In genomic region chr7:125630317-125630716, GRCm38 (mm10) we compare ENCODE assay signal across 11 mouse cellular contexts. TPM values are rescaled to one million over a fixed set of nuclear protein-coding genes. Genes with fewer than 3 reads are reported as not detected.
DNase-seq lines count a peak whose midpoint lies in the region; ATAC-seq and TF ChIP-seq lines count a peak whose summit lies in the region.
"Had no signal": no experiment of that assay in that cellular context is flagged by ENCODE, and none has a peak within 500 bp of the region (broad histone marks: within the 10 kb centered on the region; RNA-seq: fewer than 3 reads in every experiment).

No protein-coding gene starts in this region.

- ATAC-seq in heart, embryonic 15.5 days (replicated peaks; ENCODE audit: insufficient number of reproducible peaks, insufficient read depth, low FRiP score, low read depth): no peak; the same call in 1 of the 2 replicates
- ATAC-seq: hindbrain, postnatal 0 days had no signal

- peaks cover 13% of the 10 kb centered on the region for H3K4me1 ChIP-seq in heart, embryonic 15.5 days (replicated peaks)
- peaks cover 10% of the 10 kb centered on the region; the same call in 1 of the 2 replicates for H3K4me1 ChIP-seq in bone marrow, adult 2 months (ENCODE audit: control insufficient read depth, insufficient read depth, low read length)

- TF ChIP-seq POLR2A in bone marrow, adult 2 months (IDR thresholded peaks at IDR 0.05; ENCODE audit: borderline replicate concordance, control insufficient read depth, low read depth, low read length): peak; percentile 30; the same call in 1 of the 2 replicates

- intact Hi-C loops in left cerebral cortex, postnatal 10 days (cut with DNase I): no loop called here

- WGBS in heart, embryonic 15.5 days: 44% methylated on average over 4 of the region's 4 CpGs
- WGBS in bone marrow, adult 2 months: 0% methylated on average over 4 of the region's 4 CpGs

- H3K9me3 ChIP-seq in heart, embryonic 15.5 days (replicated peaks): peaks cover 4% of the 10 kb centered on the region
- H3K9me3 ChIP-seq: limb, embryonic 15.5 days had no signal

- H3K4me3 ChIP-seq in heart, embryonic 15.5 days: peak overlapping the region; percentile 6; the same call in 1 of the 2 replicates
- H3K4me3 ChIP-seq in bone marrow, adult 2 months (replicated peaks; ENCODE audit: control insufficient read depth, low read depth, low read length): peak overlapping the region; percentile 24
- H3K4me3 ChIP-seq: limb, embryonic 15.5 days had no signal

- 0 out of 2 replicates have a peak overlapping the region, but pooled peaks have one; percentile 7 for H3K4me2 ChIP-seq in heart, embryonic 15.5 days
- H3K4me2 ChIP-seq: limb, embryonic 15.5 days had no signal

- no peak overlapping the region for H3K27ac ChIP-seq in heart, embryonic 15.5 days
- H3K27ac ChIP-seq in bone marrow, adult 2 months (ENCODE audit: control insufficient read depth, insufficient read depth, low read depth, low read length, poor library complexity): peak overlapping the region; percentile 79
- H3K27ac ChIP-seq: hindbrain, postnatal 0 days; limb, embryonic 15.5 days had no signal

- no peaks in the 10 kb centered on the region for H3K36me3 ChIP-seq in heart, embryonic 15.5 days
- H3K36me3 ChIP-seq in splenic B cell, adult 2 months (ENCODE audit: control insufficient read depth, insufficient read depth, low read length, poor library complexity, severe bottlenecking): peaks cover 51% of the 10 kb centered on the region
- H3K36me3 ChIP-seq: limb, embryonic 15.5 days had no signal

- no peaks in the 10 kb centered on the region for H3K27me3 ChIP-seq in heart, embryonic 15.5 days
- H3K27me3 ChIP-seq in splenic B cell, adult 2 months (ENCODE audit: control insufficient read depth, insufficient read depth, low read length, poor library complexity, severe bottlenecking): no peaks in the 10 kb centered on the region
- H3K27me3 ChIP-seq: limb, embryonic 15.5 days had no signal

- no peak for TF ChIP-seq CTCF in bone marrow, adult 2 months (IDR thresholded peaks at IDR 0.05; ENCODE audit: control insufficient read depth, insufficient read depth, low read length)

- H3K9ac ChIP-seq in heart, embryonic 15.5 days: no peak overlapping the region
- H3K9ac ChIP-seq: limb, embryonic 15.5 days had no signal

- DNase-seq in heart, postnatal 4 days: no peak
- peak; percentile 38 for DNase-seq in lung, postnatal 10 days
- peak; percentile 89 for DNase-seq in splenic B cell, adult 2 months (ENCODE audit: low read depth, low spot score)
- DNase-seq in left cerebral cortex, adult 18-20 months (ENCODE audit: low spot score in 2 of 2): no peak
- DNase-seq in adrenal gland, postnatal 10 days: no peak
- DNase-seq in left cerebral cortex, postnatal 10 days (ENCODE audit: extremely low spot score in 1 of 2, low spot score in 2 of 2): no peak

RNA-seq across cellular contexts. Expression of gene Il21r, which starts 27.1 kb away (rescaled TPM):
- 0.20 and 1.1 TPM in 2 replicates for polyA plus RNA-seq in heart, embryonic 15.5 days (2015; fragmentation: Nextera tagmentation; extraction: Ambion mirVana)
- under 1 TPM; 0.50 to 0.69 TPM for total RNA-seq in heart, postnatal 4 days (2021)
- polyA plus RNA-seq in bone marrow, adult 2 months (2011; ENCODE audit: insufficient read depth, insufficient read length, low replicate concordance, missing spikeins): 21.8 and 39.9 TPM in 2 replicates
- 1 to 10 TPM; 1.2 to 1.5 TPM for total RNA-seq in left cerebral cortex, adult 18-20 months (2021)
- 1 to 10 TPM; 2.2 to 2.5 TPM for total RNA-seq in adrenal gland, postnatal 10 days (2021)
- 1 to 10 TPM in 1 of 2 experiments, under 1 TPM in 1; 0.90 to 1.0 TPM for total RNA-seq in left cerebral cortex, postnatal 10 days (2021)
- polyA plus RNA-seq: neural tube, embryonic 14.5 days had no signal

Comparison
In these comparisons a context has a peak if more than half of its experiments do, and no peak if none do; other contexts are left out.
1. DNase-seq: peak in lung, postnatal 10 days (single experiment) and splenic B cell, adult 2 months (single experiment); none in heart, postnatal 4 days (single experiment), left cerebral cortex, adult 18-20 months (0 of 2), adrenal gland, postnatal 10 days (single experiment) and left cerebral cortex, postnatal 10 days (0 of 2).